Mouse (Mus musculus): ENCODE data around the gene Slc9a4.

DNA sequence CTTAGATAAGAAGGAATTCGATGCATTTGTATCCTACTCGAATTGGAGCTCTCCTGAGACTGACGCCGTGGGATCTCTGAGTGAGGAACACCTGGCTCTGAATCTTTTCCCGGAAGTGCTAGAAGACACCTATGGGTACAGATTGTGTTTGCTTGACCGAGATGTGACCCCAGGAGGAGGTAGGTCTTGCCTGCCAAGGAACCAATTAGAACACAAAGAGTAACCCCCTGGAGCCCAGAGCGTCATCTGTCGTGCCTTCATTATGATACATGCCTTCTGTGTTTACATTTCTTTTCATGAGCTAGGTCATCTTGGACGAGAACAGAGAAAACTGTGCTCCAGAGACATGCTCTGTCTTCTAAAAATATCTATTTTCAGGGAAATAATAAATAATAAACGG, 32.1 kb upstream of the Slc9a4 start:
- TF ChIP-seq CTCF (IDR thresholded peaks at IDR 0.05; ENCODE audit: control insufficient read depth, insufficient read depth, insufficient replicate concordance, low read depth, low read length) (no peak), POLR2A (IDR thresholded peaks at IDR 0.05; ENCODE audit: control insufficient read depth, low read depth, low read length) (no peak)
